Mouse (Mus musculus) heart, embryonic 14.5 days (tissue): Measurements from ENCODE around the gene Ephx3. TPM values are rescaled to one million over a fixed set of nuclear protein-coding genes. Genes with fewer than 3 reads are reported as not detected.
"Not testable (repeated sequence)": the region's sequence is repeated elsewhere in the genome, so short reads cannot be mapped to it uniquely, and the experiment has no call there.

Experiments
- ATAC-seq: fragments of 200-750 bp; cut with Nextera tagmentation; 2 replicates; pipeline ENCODE4 v1.8.0; 2017; ENCODE audit warnings: low read depth, moderate TSS enrichment; ENCODE audit not compliant: insufficient number of reproducible peaks, insufficient read depth, low FRiP score
- H3K27ac ChIP-seq, 2 experiments: fragments of 200-500 bp in 1 of 2; fragments of 300-500 bp in 1 of 2; sonication (generic) in 1 of 2; replicated peaks in 1 of 2; 2 replicates each; pipeline ENCODE4 v1.5.1; 2012 to 2014; ENCODE audit warnings: low read depth in 2 of 2, low read length in 2 of 2, control low read depth in 1 of 2, mild to moderate bottlenecking in 1 of 2, mixed read lengths in 1 of 2; ENCODE audit not compliant: control insufficient read depth in 1 of 2, insufficient read depth in 1 of 2
- H3K27me3 ChIP-seq: fragments of 300-500 bp; sonication (generic); 2 replicates; pipeline ENCODE4 v1.6.1; 2014; ENCODE audit warnings: mild to moderate bottlenecking, low read length, control low read depth; ENCODE audit not compliant: control insufficient read depth, insufficient read depth
- H3K36me3 ChIP-seq: fragments of 300-500 bp; sonication (generic); 2 replicates; pipeline ENCODE4 v1.6.1; 2014; ENCODE audit warnings: mild to moderate bottlenecking, control low read depth, low read length, mixed read lengths; ENCODE audit not compliant: control insufficient read depth, insufficient read depth
- H3K4me1 ChIP-seq, 2 experiments: fragments of 200-500 bp in 1 of 2; fragments of 300-500 bp in 1 of 2; sonication (generic) in 1 of 2; 2 replicates each; pipeline ENCODE4 v1.6.1; 2012 to 2014; ENCODE audit warnings: low read length in 2 of 2, control low read depth in 1 of 2, mixed read lengths in 1 of 2; ENCODE audit not compliant: control insufficient read depth in 2 of 2, insufficient read depth in 2 of 2
- H3K4me2 ChIP-seq: fragments of 300-500 bp; sonication (generic); 2 replicates; pipeline ENCODE4 v1.6.1; 2014; ENCODE audit warnings: mild to moderate bottlenecking, low read length
- H3K4me3 ChIP-seq, 2 experiments: fragments of 200-500 bp in 1 of 2; fragments of 300-500 bp in 1 of 2; sonication (generic) in 1 of 2; 2 replicates each; pipeline ENCODE4 v1.5.1; 2012 to 2014; ENCODE audit warnings: low read length in 2 of 2, mild to moderate bottlenecking in 2 of 2, control low read depth in 1 of 2, low read depth in 1 of 2, moderate library complexity in 1 of 2; ENCODE audit not compliant: control insufficient read depth in 1 of 2, insufficient read depth in 1 of 2
- H3K9ac ChIP-seq: fragments of 300-500 bp; sonication (generic); 2 replicates; pipeline ENCODE4 v1.6.1; 2014; ENCODE audit warnings: mild to moderate bottlenecking, low read length
- H3K9me3 ChIP-seq: fragments of 300-500 bp; sonication (generic); 2 replicates; pipeline ENCODE4 v1.6.1; 2016; ENCODE audit warnings: low read length, control low read depth; ENCODE audit not compliant: control insufficient read depth
- WGBS: fragments of 180-500 bp; shearing (Covaris S2); extraction: QIAGEN DNeasy Blood & Tissue Kit; methylation state at CpG from one replicate; pipeline ENCODE4 v1.1.7; 2014; 5-methylcytosine and 5-hydroxymethylcytosine counted together
- polyA plus RNA-seq: library from polyadenylated mRNA; unstranded; fragments of >200 nt; fragmentation: Nextera tagmentation; extraction: Ambion mirVana; gene quantifications from 2 replicates; pipeline ENCODE4 v1.2.1, GENCODE M21; 2014

Ephx3 gene
- 0.30 and 0.32 TPM in 2 replicates for polyA plus RNA-seq

GRCm38 (mm10) chr17:32188863-32189636 lies at the start of gene Ephx3:
Ephx3 (minus strand) TSS chr17:32189549.
- Histone ChIP-seq H3K9me3 (no peaks in the 10 kb centered on the region), H3K4me3 (peak within 1 kb of the TSS; percentile 34 to 43), H3K36me3 (no peaks in the 10 kb centered on the region), H3K27ac (no peak within 1 kb of the TSS), H3K4me2 (peak within 1 kb of the TSS; percentile 89), H3K4me1 (peaks cover 11 to 13% of the 10 kb centered on the region in 2 experiments), H3K27me3 (peaks cover 15% of the 10 kb centered on the region), H3K9ac (peak within 1 kb of the TSS; percentile 42; the same call in 1 of the 2 replicates)
- peak; percentile 38; the same call in 1 of the 2 replicates for ATAC-seq
- 6% methylated on average over 42 of the region's 42 CpGs for WGBS

GRCm38 (mm10) chr17:32238589-32238988 lies 49.2 kb upstream of the Ephx3 start:
- H3K27ac ChIP-seq: no peak overlapping the region
- H3K27me3 ChIP-seq: no peaks in the 10 kb centered on the region
- 26% methylated on average over 1 of the region's 1 CpGs for WGBS
- peaks cover 8% of the 10 kb centered on the region for H3K36me3 ChIP-seq
- no peak overlapping the region for H3K9ac ChIP-seq
- no peaks in the 10 kb centered on the region for H3K9me3 ChIP-seq
- no peak for ATAC-seq
- no peak overlapping the region for H3K4me2 ChIP-seq
- no peak overlapping the region for H3K4me3 ChIP-seq
- H3K4me1 ChIP-seq: peaks cover 6 to 53% of the 10 kb centered on the region in 2 experiments

GRCm38 (mm10) chr17:32235534-32236191 lies 46.3 kb upstream of the Ephx3 start:
- Histone ChIP-seq H3K4me2 (no peak overlapping the region), H3K27me3 (no peaks in the 10 kb centered on the region), H3K27ac (peak overlapping the region; percentile 28 to 67; a peak in 3 of 4 replicates), H3K9me3 (no peaks in the 10 kb centered on the region), H3K4me3 (no peak overlapping the region), H3K36me3 (0 out of 2 replicates have a peak, but pooled peaks cover 4% of the 10 kb centered on the region), H3K4me1 (peaks cover 2 to 35% of the 10 kb centered on the region in 2 experiments; a peak in 3 of 4 replicates), H3K9ac (no peak overlapping the region)
- WGBS: 59% methylated on average over 5 of the region's 5 CpGs
- ATAC-seq: no peak; the same call in 1 of the 2 replicates

GRCm38 (mm10) chr17:32233174-32233573 lies 43.8 kb upstream of the Ephx3 start:
- peaks cover 2 to 25% of the 10 kb centered on the region in 2 experiments; a peak in 3 of 4 replicates for H3K4me1 ChIP-seq
- H3K4me2 ChIP-seq: no peak overlapping the region
- H3K27me3 ChIP-seq: no peaks in the 10 kb centered on the region
- H3K4me3 ChIP-seq: no peak overlapping the region
- no peak overlapping the region for H3K27ac ChIP-seq
- no peak for ATAC-seq
- H3K36me3 ChIP-seq: peaks cover 21% of the 10 kb centered on the region
- no peak overlapping the region for H3K9ac ChIP-seq
- no peaks in the 10 kb centered on the region for H3K9me3 ChIP-seq

- no peak overlapping the region for H3K4me3 ChIP-seq
- WGBS: 96% methylated on average over 4 of the region's 4 CpGs
- no peaks in the 10 kb centered on the region for H3K27me3 ChIP-seq
- ATAC-seq: no peak
- H3K36me3 ChIP-seq: peaks cover 56% of the 10 kb centered on the region
- peaks cover 1 to 5% of the 10 kb centered on the region in 2 experiments; a peak in 3 of 4 replicates for H3K4me1 ChIP-seq
- H3K9ac ChIP-seq: no peak overlapping the region
- no peaks in the 10 kb centered on the region for H3K9me3 ChIP-seq
- no peak overlapping the region for H3K4me2 ChIP-seq
- no peak overlapping the region for H3K27ac ChIP-seq
These were observed 39.9 kb upstream of the Ephx3 start for GRCm38 (mm10) chr17:32229256-32229655.

GRCm38 (mm10) chr17:32220873-32221272 lies 31.5 kb upstream of the Ephx3 start:
- Histone ChIP-seq H3K36me3 (peaks cover 97% of the 10 kb centered on the region), H3K4me2 (no peak overlapping the region), H3K9me3 (no peaks in the 10 kb centered on the region), H3K4me1 (0 out of 4 replicates have a peak, but pooled peaks cover 0 to 3% of the 10 kb centered on the region in 2 experiments), H3K27ac (no peak overlapping the region), H3K9ac (no peak overlapping the region), H3K27me3 (no peaks in the 10 kb centered on the region), H3K4me3 (no peak overlapping the region)
- no peak for ATAC-seq
- 63% methylated on average over 3 of the region's 3 CpGs for WGBS

- H3K4me1 ChIP-seq, H3K27ac ChIP-seq, ATAC-seq, H3K9me3 ChIP-seq, H3K4me2 ChIP-seq, H3K9ac ChIP-seq, H3K4me3 ChIP-seq, H3K27me3 ChIP-seq: not testable (repeated sequence)
- 69% methylated on average over 4 of the region's 4 CpGs for WGBS
- peaks cover 96% of the 10 kb centered on the region for H3K36me3 ChIP-seq
These were observed 26.2 kb upstream of the Ephx3 start for GRCm38 (mm10) chr17:32215587-32215986.
